Mouse (Mus musculus): ENCODE results near the gene Rpa2. TPM values are rescaled to one million over a fixed set of nuclear protein-coding genes. Genes with fewer than 3 reads are reported as not detected.
A peak's percentile ranks its signal among the peaks of the same experiment; 100 is the strongest.

Gene Rpa2
- polyA plus RNA-seq, 1 experiment = 17.0 TPM

GRCm38 (mm10) chr4:132741491-132741890 is 26.6 kb upstream of the Rpa2 start:
- H3K4me1 ChIP-seq (ENCODE audit: control insufficient read depth, insufficient read depth, low read length) = peaks cover 2% of the 10 kb centered on the region; the same call in 1 of the 2 replicates
- no peak overlapping the region for H3K4me3 ChIP-seq (ENCODE audit: insufficient read depth, low read length)
- no peak for TF ChIP-seq CTCF (IDR thresholded peaks at IDR 0.05; ENCODE audit: extremely low read depth, insufficient read depth, low read length)
- no peak for TF ChIP-seq POLR2A (IDR thresholded peaks at IDR 0.05; ENCODE audit: extremely low read depth, insufficient read depth, low read length)
- no peak overlapping the region for H3K27ac ChIP-seq (ENCODE audit: insufficient read depth, low read length)

DNA sequence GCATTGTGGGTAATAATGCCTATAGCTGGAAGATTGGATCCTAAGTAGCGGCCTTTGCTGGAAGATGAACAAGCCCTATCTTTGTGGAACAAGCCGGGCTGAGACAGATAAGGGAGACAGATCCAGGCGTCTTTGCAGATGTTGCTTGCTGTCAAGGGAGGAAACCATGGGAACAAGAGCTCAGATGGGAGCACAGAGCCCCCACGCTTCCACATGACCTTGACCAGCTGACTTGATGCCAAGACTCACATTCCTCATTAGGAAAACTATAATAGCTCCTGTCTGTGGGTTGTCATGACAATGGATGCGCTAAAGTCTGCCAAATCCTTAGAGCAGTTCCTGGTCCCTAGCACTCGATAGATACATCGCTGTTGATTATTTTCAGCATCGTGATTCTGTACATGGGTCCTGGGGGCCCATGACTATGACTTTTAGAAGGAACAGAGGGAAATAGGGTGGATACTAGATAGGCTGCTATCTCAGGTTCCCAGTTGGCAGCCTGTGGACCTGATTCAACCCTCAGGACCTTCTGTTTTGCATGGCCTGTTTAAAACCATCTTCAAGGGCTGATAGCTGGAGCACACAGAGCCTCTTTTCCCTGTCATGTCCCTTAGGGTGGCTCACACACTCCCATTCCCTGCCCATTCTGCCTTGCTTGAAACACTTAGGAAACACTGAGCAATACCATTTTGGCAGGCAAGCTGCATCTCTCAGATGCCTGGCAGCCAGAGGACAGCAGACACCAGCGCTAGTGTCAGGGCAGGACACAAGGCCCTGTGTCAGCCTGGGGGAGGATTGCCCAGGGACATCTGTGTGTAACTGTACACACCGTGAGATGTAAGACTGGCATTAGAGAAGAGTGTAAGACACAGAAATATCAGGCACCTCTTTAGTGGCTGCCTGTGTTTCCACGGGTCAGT is 23.9 kb upstream of the Rpa2 start:
- no peak for TF ChIP-seq CTCF (IDR thresholded peaks at IDR 0.05; ENCODE audit: extremely low read depth, insufficient read depth, low read length)
- TF ChIP-seq POLR2A (IDR thresholded peaks at IDR 0.05; ENCODE audit: extremely low read depth, insufficient read depth, low read length) = no peak
- Histone ChIP-seq H3K4me3 (ENCODE audit: insufficient read depth, low read length) (no peak overlapping the region), H3K4me1 (ENCODE audit: control insufficient read depth, insufficient read depth, low read length) (peaks cover 2% of the 10 kb centered on the region; the same call in 1 of the 2 replicates), H3K27ac (ENCODE audit: insufficient read depth, low read length) (0 out of 2 replicates have a peak overlapping the region, but pooled peaks have one; percentile 36)

- Histone ChIP-seq H3K4me1 (ENCODE audit: control insufficient read depth, insufficient read depth, low read length) (peaks cover 2% of the 10 kb centered on the region; the same call in 1 of the 2 replicates), H3K4me3 (ENCODE audit: insufficient read depth, low read length) (no peak overlapping the region), H3K27ac (ENCODE audit: insufficient read depth, low read length) (peak overlapping the region; percentile 91)
- TF ChIP-seq POLR2A (IDR thresholded peaks at IDR 0.05; ENCODE audit: extremely low read depth, insufficient read depth, low read length) (no peak), CTCF (IDR thresholded peaks at IDR 0.05; ENCODE audit: extremely low read depth, insufficient read depth, low read length) (no peak)
These were observed 21.1 kb upstream of the Rpa2 start for GRCm38 (mm10) chr4:132746911-132747517.

- Histone ChIP-seq H3K4me3 (ENCODE audit: insufficient read depth, low read length) (no peak overlapping the region; the same call in 1 of the 2 replicates), H3K4me1 (ENCODE audit: control insufficient read depth, insufficient read depth, low read length) (peaks cover 2% of the 10 kb centered on the region; the same call in 1 of the 2 replicates), H3K27ac (ENCODE audit: insufficient read depth, low read length) (peak overlapping the region; percentile 91)
- no peak for TF ChIP-seq POLR2A (IDR thresholded peaks at IDR 0.05; ENCODE audit: extremely low read depth, insufficient read depth, low read length)
- TF ChIP-seq CTCF (IDR thresholded peaks at IDR 0.05; ENCODE audit: extremely low read depth, insufficient read depth, low read length) = no peak
These were observed 20.4 kb upstream of the Rpa2 start for GRCm38 (mm10) chr4:132747664-132748259.

GRCm38 (mm10) chr4:132748778-132749177 is 19.4 kb upstream of the Rpa2 start:
- no peak for TF ChIP-seq POLR2A (IDR thresholded peaks at IDR 0.05; ENCODE audit: extremely low read depth, insufficient read depth, low read length)
- TF ChIP-seq CTCF (IDR thresholded peaks at IDR 0.05; ENCODE audit: extremely low read depth, insufficient read depth, low read length) = no peak
- Histone ChIP-seq H3K4me1 (ENCODE audit: control insufficient read depth, insufficient read depth, low read length) (peaks cover 2% of the 10 kb centered on the region; the same call in 1 of the 2 replicates), H3K27ac (ENCODE audit: insufficient read depth, low read length) (no peak overlapping the region)

DNA sequence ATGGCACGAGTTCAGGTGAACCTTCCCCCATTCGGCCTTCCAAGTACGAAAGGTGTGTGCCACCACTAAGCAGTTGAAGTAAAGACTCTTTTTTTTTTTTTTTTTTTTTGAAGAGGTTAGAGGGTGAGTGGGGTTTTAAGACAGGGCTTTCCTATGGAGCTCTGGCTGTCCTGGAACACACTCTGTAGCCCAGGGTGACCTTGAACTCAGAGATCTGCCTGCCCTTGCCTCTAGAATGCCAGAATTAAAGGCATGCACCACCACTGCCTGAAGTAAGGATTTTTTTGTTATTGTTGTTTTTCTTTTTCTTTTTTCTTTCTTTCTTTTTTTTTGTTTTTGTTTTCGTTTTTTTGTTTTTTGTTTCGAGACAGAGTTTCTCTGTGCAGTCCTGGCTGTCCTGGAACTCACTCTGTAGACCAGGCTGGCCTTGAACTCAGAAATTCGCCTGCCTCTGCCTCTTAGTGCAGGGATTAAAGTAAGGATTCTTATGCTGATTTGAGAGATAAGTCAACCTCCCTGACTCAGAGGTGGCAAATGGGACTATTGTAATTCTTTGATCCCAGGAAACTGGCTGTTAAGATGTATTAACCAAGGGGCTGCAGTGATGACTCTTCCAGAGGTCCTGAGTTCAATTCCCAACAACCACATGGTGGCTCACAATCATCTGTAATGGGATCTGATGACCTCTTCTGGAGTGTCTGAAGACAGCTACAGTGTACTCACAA is 18.7 kb upstream of the Rpa2 start:
- Histone ChIP-seq H3K27ac (ENCODE audit: insufficient read depth, low read length) (no peak overlapping the region), H3K4me3 (ENCODE audit: insufficient read depth, low read length) (no peak overlapping the region), H3K4me1 (ENCODE audit: control insufficient read depth, insufficient read depth, low read length) (peaks cover 2% of the 10 kb centered on the region; the same call in 1 of the 2 replicates)
- TF ChIP-seq CTCF (IDR thresholded peaks at IDR 0.05; ENCODE audit: extremely low read depth, insufficient read depth, low read length) = no peak

More at GRCm38 (mm10) chr4:132748778-132749177, 19.4 kb upstream of the Rpa2 start:
- H3K4me3 ChIP-seq (ENCODE audit: insufficient read depth, low read length) = no peak overlapping the region

- Histone ChIP-seq H3K4me3 (ENCODE audit: insufficient read depth, low read length) (no peak overlapping the region), H3K4me1 (ENCODE audit: control insufficient read depth, insufficient read depth, low read length) (no peaks in the 10 kb centered on the region), H3K27ac (ENCODE audit: insufficient read depth, low read length) (no peak overlapping the region)
- no peak for TF ChIP-seq POLR2A (IDR thresholded peaks at IDR 0.05; ENCODE audit: extremely low read depth, insufficient read depth, low read length)
These were observed 15.1 kb upstream of the Rpa2 start for GRCm38 (mm10) chr4:132752992-132753391.

GRCm38 (mm10) chr4:132756974-132757373 is 11.2 kb upstream of the Rpa2 start, which contains the start of gene Smpdl3b:
Gene Smpdl3b, minus strand, starts transcription at chr4:132757252.
- Histone ChIP-seq H3K27ac (ENCODE audit: insufficient read depth, low read length) (no peak within 1 kb of the TSS), H3K4me3 (ENCODE audit: insufficient read depth, low read length) (peak within 1 kb of the TSS; percentile 26), H3K4me1 (ENCODE audit: control insufficient read depth, insufficient read depth, low read length) (no peaks in the 10 kb centered on the region)
- TF ChIP-seq POLR2A (IDR thresholded peaks at IDR 0.05; ENCODE audit: extremely low read depth, insufficient read depth, low read length) (no peak), CTCF (IDR thresholded peaks at IDR 0.05; ENCODE audit: extremely low read depth, insufficient read depth, low read length) (peak; percentile 50)

Data from cortical plate, adult 2 months (tissue).